Mouse (Mus musculus) inflammation-experienced regulatory T-cells, adult 16 weeks (primary cell): Measurements from ENCODE around the gene Cd300a. TPM values are rescaled to one million over a fixed set of nuclear protein-coding genes. Genes with fewer than 3 reads are reported as not detected.

Experiments
- polyA plus RNA-seq: library from polyadenylated mRNA; unstranded; fragments of 100-300 nt; shearing (Covaris generic); gene quantifications from one replicate; pipeline ENCODE4 v1.2.1, GENCODE M21; 2017

The Cd300a gene
- 1.3 TPM for polyA plus RNA-seq

GRCm38 (mm10) chr11:114889991-114890518 lies at the start of gene Cd300a:
Gene Cd300a, plus strand, starts transcription at chr11:114890041.

GRCm38 (mm10) chr11:114850452-114851268 lies 39.2 kb upstream of the Cd300a start, which contains the start of gene Gprc5c:
Gene Gprc5c, plus strand, starts transcription at chr11:114851152.

GRCm38 (mm10) chr11:114934144-114934543 lies 44.3 kb downstream of the Cd300a start, which contains the start of gene Cd300lb:
Gene Cd300lb, minus strand, starts transcription at chr11:114934386.

Other genes starting within 250 kb of the Cd300a start
- 473 TPM for gene Rpl38, start 221.5 kb upstream of the Cd300a start, polyA plus RNA-seq
- gene Ttyh2, start 214.6 kb upstream of the Cd300a start, polyA plus RNA-seq: 3.0 TPM
- gene Dnaic2, start 162.6 kb upstream of the Cd300a start, polyA plus RNA-seq: not detected
- 0.15 TPM for gene Kif19a, start 124.7 kb upstream of the Cd300a start, polyA plus RNA-seq
- not detected for gene Btbd17, start 94.1 kb upstream of the Cd300a start, polyA plus RNA-seq
- not detected for gene Gpr142, start 91.1 kb upstream of the Cd300a start, polyA plus RNA-seq
- gene Gprc5c, start 38.9 kb upstream of the Cd300a start, polyA plus RNA-seq: 0.20 TPM
- 0.32 TPM for gene Cd300lb, start 44.3 kb downstream of the Cd300a start, polyA plus RNA-seq
- gene Cd300c, start 79.1 kb downstream of the Cd300a start, polyA plus RNA-seq: not detected
- gene Cd300ld, start 99.9 kb downstream of the Cd300a start, polyA plus RNA-seq: 0.79 TPM
- gene Cd300c2, start 111.8 kb downstream of the Cd300a start, polyA plus RNA-seq: 1.5 TPM
- gene Cd300ld2, start 126.2 kb downstream of the Cd300a start, polyA plus RNA-seq: not detected
- not detected for gene Cd300ld4, start 137.0 kb downstream of the Cd300a start, polyA plus RNA-seq
- not detected for gene Cd300ld5, start 147.7 kb downstream of the Cd300a start, polyA plus RNA-seq
- gene Cd300ld3, start 158.4 kb downstream of the Cd300a start, polyA plus RNA-seq: not detected
- gene Cd300e, start 172.1 kb downstream of the Cd300a start, polyA plus RNA-seq: 1.2 TPM
- gene Rab37, start 201.4 kb downstream of the Cd300a start, polyA plus RNA-seq: 248 TPM
- gene Cd300lf, start 244.0 kb downstream of the Cd300a start, polyA plus RNA-seq: 2.1 TPM